Comparison of ENCODE assay signal across 12 mouse cellular contexts in genomic region chr2:77134906-77135305, GRCm38 (mm10). TPM values are rescaled to one million over a fixed set of nuclear protein-coding genes. Genes with fewer than 3 reads are reported as not detected.
"Had no signal": no experiment of that assay in that cellular context is flagged by ENCODE, and none has a peak within 500 bp of the region (broad histone marks: within the 10 kb centered on the region; RNA-seq: fewer than 3 reads in every experiment).

No protein-coding gene starts in this region.

- DNase-seq: liver, postnatal 0 days; lung, embryonic 14.5 days; lung, postnatal 14 days; lung, postnatal 36 days; right cerebral cortex, postnatal 14 days; thymus, adult 2 months; thymus, postnatal 25 days; thymus, postnatal 4 days had no signal

- ATAC-seq: liver, postnatal 0 days; midbrain, embryonic 13.5 days; midbrain, embryonic 15.5 days had no signal

RNA-seq across cellular contexts. Expression of gene Ccdc141, which starts 35.5 kb away (rescaled TPM):
- total RNA-seq: monocyte, adult 5-6 weeks; neutrophil, adult 5-6 weeks had no signal
